In genomic region chr11:97315504-97316503, GRCm38 (mm10) we compare ENCODE assay signal across 8 mouse cellular contexts. TPM values are rescaled to one million over a fixed set of nuclear protein-coding genes. Genes with fewer than 3 reads are reported as not detected.
A peak's percentile ranks its signal among the peaks of the same experiment; 100 is the strongest.
DNase-seq lines count a peak whose midpoint lies in the region; ATAC-seq and TF ChIP-seq lines count a peak whose summit lies in the region.

Mrpl45 (plus strand) TSS chr11:97315716.

- peak within 1 kb of the TSS; percentile 64 for H3K27ac ChIP-seq in forebrain, postnatal 0 days (ENCODE audit: low read depth, low read length)
- H3K27ac ChIP-seq in lung, embryonic 15.5 days, result peak within 1 kb of the TSS; percentile 66

- H3K9me3 ChIP-seq in G1E (replicated peaks), result no peaks in the 10 kb centered on the region
- no peaks in the 10 kb centered on the region for H3K9me3 ChIP-seq in forebrain, postnatal 0 days (ENCODE audit: low read length)
- no peaks in the 10 kb centered on the region for H3K9me3 ChIP-seq in lung, embryonic 15.5 days

- no peak for TF ChIP-seq CTCF in G1E (IDR thresholded peaks at IDR 0.05; ENCODE audit: low read depth, low read length)
- no peak for TF ChIP-seq CTCF in forebrain, postnatal 0 days (IDR thresholded peaks at IDR 0.05; ENCODE audit: low read depth)

- H3K4me1 ChIP-seq in G1E (ENCODE audit: insufficient read depth, low read depth, low read length), result peaks cover 23% of the 10 kb centered on the region
- 0 out of 2 replicates have a peak, but pooled peaks cover 5% of the 10 kb centered on the region for H3K4me1 ChIP-seq in forebrain, postnatal 0 days (ENCODE audit: insufficient read depth)
- peaks cover 10% of the 10 kb centered on the region for H3K4me1 ChIP-seq in lung, embryonic 15.5 days

- DNase-seq in G1E (ENCODE audit: low spot score), result peak; percentile 83
- peak; percentile 98 to 100 for DNase-seq in cerebellum, adult 18-20 months
- DNase-seq in forebrain, postnatal 0 days, result peak; percentile 100
- DNase-seq in heart, postnatal 4 days, result peak; percentile 99
- DNase-seq in layer of hippocampus, adult 8-10 months (ENCODE audit: low spot score in 2 of 2), result peak; percentile 98 to 99
- peak; percentile 96 for DNase-seq in ovary, adult 18-20 months (ENCODE audit: low spot score)
- DNase-seq in thymus, postnatal 0 days (ENCODE audit: low spot score), result peak; percentile 100

- ATAC-seq in G1E (ENCODE audit: extremely low read depth, insufficient number of reproducible peaks, low FRiP score, poor library complexity, severe bottlenecking), result peak; percentile 90
- ATAC-seq in forebrain, postnatal 0 days, result peak; percentile 96
- ATAC-seq in lung, embryonic 15.5 days (ENCODE audit: borderline replicate concordance, extremely low read depth, low FRiP score, low TSS enrichment), result peak; percentile 95

- H3K27me3 ChIP-seq in G1E (ENCODE audit: insufficient read depth, low read length), result no peaks in the 10 kb centered on the region
- no peaks in the 10 kb centered on the region for H3K27me3 ChIP-seq in forebrain, postnatal 0 days (ENCODE audit: insufficient read depth, low read length)
- no peaks in the 10 kb centered on the region for H3K27me3 ChIP-seq in lung, embryonic 15.5 days

- peak within 1 kb of the TSS; percentile 43 for H3K9ac ChIP-seq in forebrain, postnatal 0 days
- H3K9ac ChIP-seq in lung, embryonic 15.5 days, result peak within 1 kb of the TSS; percentile 57

- 1% methylated on average over 50 of the region's 50 CpGs for WGBS in forebrain, postnatal 0 days
- under 1% methylated on average over 50 of the region's 50 CpGs for WGBS in lung, embryonic 15.5 days

- H3K36me3 ChIP-seq in G1E (replicated peaks), result peaks cover 9% of the 10 kb centered on the region
- H3K36me3 ChIP-seq in forebrain, postnatal 0 days (ENCODE audit: insufficient read depth), result no peaks in the 10 kb centered on the region
- H3K36me3 ChIP-seq in lung, embryonic 15.5 days, result 0 out of 2 replicates have a peak, but pooled peaks cover 5% of the 10 kb centered on the region

- peak within 1 kb of the TSS; percentile 45 for H3K4me2 ChIP-seq in forebrain, postnatal 0 days (ENCODE audit: low read depth)
- H3K4me2 ChIP-seq in lung, embryonic 15.5 days, result peak within 1 kb of the TSS; percentile 57

- H3K4me3 ChIP-seq in G1E (ENCODE audit: low read depth, low read length), result peak within 1 kb of the TSS; percentile 70
- H3K4me3 ChIP-seq in forebrain, postnatal 0 days (ENCODE audit: low read depth, low read length), result peak within 1 kb of the TSS; percentile 44
- peak within 1 kb of the TSS; percentile 63 for H3K4me3 ChIP-seq in lung, embryonic 15.5 days

RNA-seq across cellular contexts. Expression of gene Mrpl45, which starts in this region (rescaled TPM):
- 77.5 and 85.1 TPM in 2 replicates for total RNA-seq in G1E (2014; fragmentation: Nextera tagmentation)
- total RNA-seq in G1E (2017), result 46.3 and 46.8 TPM in 2 replicates
- 8.3 and 13.1 TPM in 2 replicates for polyA plus RNA-seq in G1E (2012)
- total RNA-seq in forebrain, postnatal 0 days (2014; rRNA removed), result 29.0 and 34.9 TPM in 2 replicates
- 33.3 and 37.7 TPM in 2 replicates for polyA plus RNA-seq in forebrain, postnatal 0 days (2015; fragmentation: Nextera tagmentation; extraction: Ambion mirVana)
- 10 to 100 TPM; 45.1 to 47.3 TPM for total RNA-seq in heart, postnatal 4 days (2021)
- 10 to 100 TPM; 23.1 to 32.2 (median 27.4) TPM for total RNA-seq in layer of hippocampus, adult 8-10 months (2022)
- 44.6 and 47.9 TPM in 2 replicates for polyA plus RNA-seq in lung, embryonic 15.5 days (2015; fragmentation: Nextera tagmentation; extraction: Ambion mirVana)
- 40.8 and 41.0 TPM in 2 replicates for polyA plus RNA-seq in thymus, postnatal 0 days (2015; fragmentation: Nextera tagmentation; extraction: Ambion mirVana)

Comparison
In these comparisons a context has a peak if more than half of its experiments do, and no peak if none do; other contexts are left out.
1. Peak in every context shown above with its lines: DNase-seq, ATAC-seq, H3K4me3 ChIP-seq and H3K27ac ChIP-seq.